32 mouse cellular contexts compared by ENCODE assay signal in the genomic region with DNA sequence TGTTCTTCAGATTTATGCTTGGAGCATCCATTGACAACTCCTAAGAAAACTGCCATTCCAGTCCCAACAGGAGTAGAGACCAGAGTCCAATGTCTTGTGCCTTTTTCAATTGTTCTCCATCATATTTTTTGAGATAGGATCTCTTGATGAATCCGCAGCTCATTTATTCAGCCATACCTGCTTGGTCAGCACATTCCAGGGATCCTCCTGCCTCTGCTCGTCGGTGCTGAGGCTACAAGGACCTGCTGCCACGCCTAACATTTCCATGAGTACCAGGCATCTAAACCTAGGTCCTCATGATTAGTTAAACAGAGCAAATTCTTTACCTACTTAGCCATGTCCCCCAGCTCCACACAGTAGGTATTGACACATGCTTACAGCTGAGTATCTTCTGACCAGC.
"Had no signal": no experiment of that assay in that cellular context is flagged by ENCODE, and none has a peak within 500 bp of the region (broad histone marks: within the 10 kb centered on the region; RNA-seq: fewer than 3 reads in every experiment).

No protein-coding gene starts in this region.

- H3K4me3 ChIP-seq: limb, embryonic 10.5 days; limb, embryonic 12.5 days; limb, embryonic 13.5 days; limb, embryonic 15.5 days; liver, embryonic 12.5 days; liver, embryonic 13.5 days; liver, embryonic 15.5 days; lung, embryonic 15.5 days; megakaryocyte, embryonic 14.5 days; midbrain, embryonic 10.5 days; midbrain, embryonic 12.5 days; midbrain, embryonic 13.5 days; midbrain, embryonic 15.5 days; myocyte; neural tube, embryonic 12.5 days; neural tube, embryonic 13.5 days had no signal

- H3K9me3 ChIP-seq: limb, embryonic 10.5 days; limb, embryonic 12.5 days; limb, embryonic 13.5 days; limb, embryonic 15.5 days; liver, embryonic 12.5 days; liver, embryonic 13.5 days; liver, embryonic 15.5 days; lung, embryonic 15.5 days; megakaryocyte, embryonic 14.5 days; midbrain, embryonic 10.5 days; midbrain, embryonic 12.5 days; midbrain, embryonic 13.5 days; midbrain, embryonic 15.5 days; neural tube, embryonic 12.5 days; neural tube, embryonic 13.5 days had no signal

- H3K9ac ChIP-seq: limb, embryonic 12.5 days; limb, embryonic 13.5 days; limb, embryonic 15.5 days; liver, embryonic 12.5 days; liver, embryonic 13.5 days; liver, embryonic 14.5 days; liver, embryonic 15.5 days; liver, postnatal 0 days; lung, embryonic 14.5 days; lung, embryonic 15.5 days; midbrain, embryonic 12.5 days; midbrain, embryonic 13.5 days; midbrain, embryonic 15.5 days; neural tube, embryonic 12.5 days; neural tube, embryonic 13.5 days had no signal

- H3K27ac ChIP-seq: limb, embryonic 10.5 days; limb, embryonic 15.5 days; liver, embryonic 12.5 days; liver, embryonic 13.5 days; liver, embryonic 14.5 days; liver, embryonic 15.5 days; lung, embryonic 15.5 days; macrophage; midbrain, embryonic 10.5 days; midbrain, embryonic 12.5 days; midbrain, embryonic 13.5 days; midbrain, embryonic 15.5 days; neural tube, embryonic 12.5 days; neural tube, embryonic 13.5 days had no signal

- DNase-seq: left cerebral cortex, postnatal 4 days; liver; liver, embryonic 13.5 days; liver, postnatal 0 days; lung, adult 18-20 months; lung, adult 2 months; lung, embryonic 14.5 days; lung, postnatal 10 days; lung, postnatal 14 days; lung, postnatal 36 days; lung, postnatal 4 days; midbrain, embryonic 14.5 days had no signal

- H3K4me1 ChIP-seq: liver, embryonic 12.5 days; liver, embryonic 13.5 days; liver, embryonic 15.5 days; megakaryocyte, embryonic 14.5 days; midbrain, embryonic 10.5 days; midbrain, embryonic 15.5 days had no signal

- H3K4me2 ChIP-seq: limb, embryonic 12.5 days; limb, embryonic 13.5 days; limb, embryonic 15.5 days; liver, embryonic 12.5 days; liver, embryonic 13.5 days; liver, embryonic 15.5 days; lung, embryonic 14.5 days; lung, embryonic 15.5 days; midbrain, embryonic 11.5 days; midbrain, embryonic 12.5 days; midbrain, embryonic 13.5 days; midbrain, embryonic 15.5 days; neural tube, embryonic 12.5 days; neural tube, embryonic 13.5 days had no signal

- H3K36me3 ChIP-seq: limb, embryonic 10.5 days; limb, embryonic 12.5 days; limb, embryonic 13.5 days; limb, embryonic 15.5 days; liver, embryonic 12.5 days; liver, embryonic 13.5 days; liver, embryonic 15.5 days; lung, embryonic 15.5 days; midbrain, embryonic 10.5 days; midbrain, embryonic 12.5 days; midbrain, embryonic 13.5 days; midbrain, embryonic 15.5 days; neural tube, embryonic 12.5 days; neural tube, embryonic 13.5 days had no signal

- ATAC-seq: liver, embryonic 12.5 days; liver, postnatal 0 days; lung, postnatal 0 days; midbrain, embryonic 13.5 days; midbrain, embryonic 15.5 days; midbrain, embryonic 16.5 days had no signal

- H3K27me3 ChIP-seq: limb, embryonic 12.5 days; limb, embryonic 13.5 days; limb, embryonic 15.5 days; liver, embryonic 12.5 days; liver, embryonic 13.5 days; liver, embryonic 15.5 days; lung, embryonic 15.5 days; megakaryocyte, embryonic 14.5 days; midbrain, embryonic 12.5 days; midbrain, embryonic 13.5 days; midbrain, embryonic 15.5 days; neural tube, embryonic 12.5 days; neural tube, embryonic 13.5 days had no signal
